Mouse (Mus musculus) adrenal gland, postnatal 25 days (tissue): ENCODE measurements around the gene Nemp1. TPM values are rescaled to one million over a fixed set of nuclear protein-coding genes. Genes with fewer than 3 reads are reported as not detected.

Source experiments
- DNase-seq: peaks from one replicate; pipeline ENCODE4 v3.0.0; 2021; ENCODE audit warnings: mixed read lengths
- long read RNA-seq: library from polyadenylated mRNA; stranded (forward); transcript quantifications from one replicate; pipeline ENCODE4 v2.0.0, GENCODE M21; 2021
- total RNA-seq: library from RNA; stranded (reverse); gene quantifications from 2 replicates; pipeline ENCODE4 v1.2.3, GENCODE M21; 2021

Gene Nemp1
- total RNA-seq, result 9.6 and 13.7 TPM in 2 replicates
- long read RNA-seq, partial matches to known transcripts, result 0 of 1 reads
- long read RNA-seq, other reads (novel, unspliced or antisense), result 1 of 1 reads

- peak; percentile 91 for DNase-seq
These were observed at the start of gene Nemp1 for GRCm38 (mm10) chr10:127666501-127667268. TSS of gene Nemp1 (plus strand) at chr10:127666901.

GRCm38 (mm10) chr10:127617294-127617693 is 49.4 kb upstream of the Nemp1 start:
- DNase-seq, result no peak

- no peak for DNase-seq
These were observed 48.5 kb upstream of the Nemp1 start for GRCm38 (mm10) chr10:127618173-127618572.

- DNase-seq, result no peak
These were observed 47.5 kb upstream of the Nemp1 start for GRCm38 (mm10) chr10:127619119-127619721.

GRCm38 (mm10) chr10:127619941-127620405 is 46.7 kb upstream of the Nemp1 start:
- DNase-seq, result no peak

GRCm38 (mm10) chr10:127620406-127621190 is 46.1 kb upstream of the Nemp1 start, which contains the start of gene Lrp1:
TSS of gene Lrp1 (minus strand) at chr10:127621148.
- peak; percentile 49 for DNase-seq

GRCm38 (mm10) chr10:127621191-127622056 is 45.3 kb upstream of the Nemp1 start:
- DNase-seq, result peak; percentile 89

- DNase-seq, result peak; percentile 76
These were observed 44.7 kb upstream of the Nemp1 start for GRCm38 (mm10) chr10:127622057-127622392.

- no peak for DNase-seq
These were observed 44.0 kb upstream of the Nemp1 start for GRCm38 (mm10) chr10:127622661-127623060.

GRCm38 (mm10) chr10:127623439-127624216 is 43.1 kb upstream of the Nemp1 start:
- DNase-seq, result no peak

- no peak for DNase-seq
These were observed 40.3 kb upstream of the Nemp1 start for GRCm38 (mm10) chr10:127626433-127626832.

- no peak for DNase-seq
These were observed 35.2 kb upstream of the Nemp1 start for GRCm38 (mm10) chr10:127631261-127632214.

GRCm38 (mm10) chr10:127632668-127633271 is 33.9 kb upstream of the Nemp1 start:
- no peak for DNase-seq

- no peak for DNase-seq
These were observed 26.3 kb upstream of the Nemp1 start for GRCm38 (mm10) chr10:127640421-127640820.

GRCm38 (mm10) chr10:127641861-127642771 is 24.6 kb upstream of the Nemp1 start:
- DNase-seq, result peak; percentile 94

- DNase-seq, result peak; percentile 77
These were observed 23.7 kb upstream of the Nemp1 start, which contains the start of gene Stat6 for GRCm38 (mm10) chr10:127642772-127643552. TSS of gene Stat6 (plus strand) at chr10:127642986.
